Mouse (Mus musculus) intestine, embryonic 15.5 days (tissue): ENCODE results near the gene Prrt2. TPM values are rescaled to one million over a fixed set of nuclear protein-coding genes. Genes with fewer than 3 reads are reported as not detected.

Source experiments
- ATAC-seq: fragments of 200-750 bp; cut with Nextera tagmentation; 2 replicates; pipeline ENCODE4 v1.8.0; 2017; ENCODE audit warnings: moderate TSS enrichment, moderate library complexity
- H3K27ac ChIP-seq: fragments of 300-500 bp; sonication (generic); 2 replicates; pipeline ENCODE4 v1.5.1; 2015; ENCODE audit warnings: mild to moderate bottlenecking, inconsistent platforms
- H3K27me3 ChIP-seq: fragments of 300-500 bp; sonication (generic); replicated peaks from 2 replicates; pipeline ENCODE4 v1.6.1; 2015; ENCODE audit warnings: inconsistent platforms
- H3K36me3 ChIP-seq: fragments of 300-500 bp; sonication (generic); 2 replicates; pipeline ENCODE4 v1.6.1; 2015; ENCODE audit warnings: inconsistent platforms
- H3K4me1 ChIP-seq: fragments of 300-500 bp; sonication (generic); replicated peaks from 2 replicates; pipeline ENCODE4 v1.6.1; 2015; ENCODE audit warnings: inconsistent platforms
- H3K4me2 ChIP-seq: fragments of 300-500 bp; sonication (generic); replicated peaks from 2 replicates; pipeline ENCODE4 v1.6.1; 2015; ENCODE audit warnings: mild to moderate bottlenecking, inconsistent platforms
- H3K4me3 ChIP-seq: fragments of 300-500 bp; sonication (generic); replicated peaks from 2 replicates; pipeline ENCODE4 v1.5.1; 2015; ENCODE audit warnings: inconsistent platforms
- H3K9ac ChIP-seq: fragments of 300-500 bp; sonication (generic); 2 replicates; pipeline ENCODE4 v1.6.1; 2015; ENCODE audit warnings: inconsistent platforms
- H3K9me3 ChIP-seq: fragments of 300-500 bp; sonication (generic); 2 replicates; pipeline ENCODE4 v1.6.1; 2016; ENCODE audit warnings: inconsistent platforms
- WGBS: fragments of 180-500 bp; shearing (Covaris S2); methylation state at CpG from one replicate; pipeline ENCODE4 v1.1.7; 2015; 5-methylcytosine and 5-hydroxymethylcytosine counted together
- polyA plus RNA-seq: library from polyadenylated mRNA; unstranded; fragments of >200 nt; fragmentation: Nextera tagmentation; extraction: Ambion mirVana; gene quantifications from 2 replicates; pipeline ENCODE4 v1.2.1, GENCODE M21; 2015

Gene Prrt2
- polyA plus RNA-seq, 1 experiment from 2014 or later, result 5.0 TPM

GRCm38 (mm10) chr7:127025556-127026160 is 4.6 kb upstream of the Prrt2 start:
- Histone ChIP-seq H3K27ac (peak overlapping the region; percentile 99), H3K4me2 (peak overlapping the region; percentile 78), H3K36me3 (peaks cover 30% of the 10 kb centered on the region), H3K27me3 (no peaks in the 10 kb centered on the region), H3K4me3 (peak overlapping the region; percentile 90), H3K9ac (peak overlapping the region; percentile 97), H3K4me1 (peaks cover 51% of the 10 kb centered on the region), H3K9me3 (no peaks in the 10 kb centered on the region)
- WGBS, result under 1% methylated on average over 63 of the region's 65 CpGs
- peak; percentile 3; the same call in 1 of the 2 replicates for ATAC-seq

GRCm38 (mm10) chr7:127024755-127025555 is 3.9 kb upstream of the Prrt2 start:
- H3K27me3 ChIP-seq, result no peaks in the 10 kb centered on the region
- ATAC-seq, result peak; percentile 39
- H3K9ac ChIP-seq, result peak overlapping the region; percentile 97
- H3K4me2 ChIP-seq, result peak overlapping the region; percentile 78
- under 1% methylated on average over 30 of the region's 30 CpGs for WGBS
- peak overlapping the region; percentile 99 for H3K27ac ChIP-seq
- H3K4me1 ChIP-seq, result peaks cover 58% of the 10 kb centered on the region
- H3K36me3 ChIP-seq, result peaks cover 24% of the 10 kb centered on the region
- H3K4me3 ChIP-seq, result peak overlapping the region; percentile 90
- H3K9me3 ChIP-seq, result no peaks in the 10 kb centered on the region

- peaks cover 67% of the 10 kb centered on the region for H3K4me1 ChIP-seq
- H3K27ac ChIP-seq, result peak overlapping the region; percentile 99; the same call in 1 of the 2 replicates
- H3K9me3 ChIP-seq, result no peaks in the 10 kb centered on the region
- H3K27me3 ChIP-seq, result no peaks in the 10 kb centered on the region
- H3K9ac ChIP-seq, result peak overlapping the region; percentile 97
- no peak for ATAC-seq
- peak overlapping the region; percentile 78 for H3K4me2 ChIP-seq
- H3K4me3 ChIP-seq, result peak overlapping the region; percentile 90
- peaks cover 23% of the 10 kb centered on the region for H3K36me3 ChIP-seq
- WGBS, result 16% methylated on average over 19 of the region's 19 CpGs
These were observed 3.1 kb upstream of the Prrt2 start for GRCm38 (mm10) chr7:127023896-127024690.

- no peaks in the 10 kb centered on the region for H3K9me3 ChIP-seq
- no peak for ATAC-seq
- peaks cover 18% of the 10 kb centered on the region for H3K36me3 ChIP-seq
- no peaks in the 10 kb centered on the region for H3K27me3 ChIP-seq
- H3K4me1 ChIP-seq, result peaks cover 75% of the 10 kb centered on the region
- 0 out of 2 replicates have a peak overlapping the region, but pooled peaks have one; percentile 40 for H3K27ac ChIP-seq
- peak overlapping the region; percentile 78 for H3K4me2 ChIP-seq
- WGBS, result 78% methylated on average over 13 of the region's 13 CpGs
- peak overlapping the region; percentile 97 for H3K9ac ChIP-seq
- H3K4me3 ChIP-seq, result peak overlapping the region; percentile 90; the same call in 1 of the 2 replicates
These were observed 2.3 kb upstream of the Prrt2 start for GRCm38 (mm10) chr7:127023272-127023691.

GRCm38 (mm10) chr7:127022528-127023271 is 1.7 kb upstream of the Prrt2 start:
- peak overlapping the region; percentile 97 for H3K9ac ChIP-seq
- WGBS, result 71% methylated on average over 7 of the region's 7 CpGs
- H3K4me1 ChIP-seq, result peaks cover 76% of the 10 kb centered on the region
- peaks cover 18% of the 10 kb centered on the region for H3K36me3 ChIP-seq
- H3K27ac ChIP-seq, result 0 out of 2 replicates have a peak overlapping the region, but pooled peaks have one; percentile 40
- H3K4me3 ChIP-seq, result 0 out of 2 replicates have a peak overlapping the region, but pooled peaks have one; percentile 90
- peak overlapping the region; percentile 78 for H3K4me2 ChIP-seq
- ATAC-seq, result no peak
- H3K27me3 ChIP-seq, result no peaks in the 10 kb centered on the region
- no peaks in the 10 kb centered on the region for H3K9me3 ChIP-seq

- H3K36me3 ChIP-seq, result peaks cover 18% of the 10 kb centered on the region
These were observed 834 bp upstream of the Prrt2 start for GRCm38 (mm10) chr7:127021563-127022527.

GRCm38 (mm10) chr7:127020491-127020890 is 520 bp downstream of the Prrt2 start:
- peak overlapping the region; percentile 58 for H3K9ac ChIP-seq
- H3K4me2 ChIP-seq, result peak overlapping the region; percentile 87
- H3K4me3 ChIP-seq, result peak overlapping the region; percentile 50
- 32% methylated on average over 5 of the region's 5 CpGs for WGBS
- H3K27ac ChIP-seq, result peak overlapping the region; percentile 77; the same call in 1 of the 2 replicates
- H3K36me3 ChIP-seq, result peaks cover 18% of the 10 kb centered on the region
- no peaks in the 10 kb centered on the region for H3K27me3 ChIP-seq
- H3K4me1 ChIP-seq, result peaks cover 81% of the 10 kb centered on the region
- ATAC-seq, result no peak
- no peaks in the 10 kb centered on the region for H3K9me3 ChIP-seq

More at GRCm38 (mm10) chr7:127021563-127022527, 834 bp upstream of the Prrt2 start:
- 38% methylated on average over 5 of the region's 5 CpGs for WGBS
- H3K9me3 ChIP-seq, result no peaks in the 10 kb centered on the region
- H3K4me1 ChIP-seq, result peaks cover 76% of the 10 kb centered on the region
- H3K9ac ChIP-seq, result peak overlapping the region; percentile 58
- peak overlapping the region; percentile 87 for H3K4me2 ChIP-seq
- H3K4me3 ChIP-seq, result peak overlapping the region; percentile 50
- no peak for ATAC-seq
- H3K27ac ChIP-seq, result peak overlapping the region; percentile 77
- H3K27me3 ChIP-seq, result no peaks in the 10 kb centered on the region

- H3K4me2 ChIP-seq, result peak overlapping the region; percentile 87
- H3K4me1 ChIP-seq, result peaks cover 84% of the 10 kb centered on the region
- H3K9ac ChIP-seq, result peak overlapping the region; percentile 58
- WGBS, result 48% methylated on average over 3 of the region's 3 CpGs
- no peaks in the 10 kb centered on the region for H3K27me3 ChIP-seq
- 0 out of 2 replicates have a peak overlapping the region, but pooled peaks have one; percentile 77 for H3K27ac ChIP-seq
- no peak for ATAC-seq
- H3K36me3 ChIP-seq, result peaks cover 22% of the 10 kb centered on the region
- H3K9me3 ChIP-seq, result no peaks in the 10 kb centered on the region
- H3K4me3 ChIP-seq, result peak overlapping the region; percentile 50
These were observed 980 bp downstream of the Prrt2 start for GRCm38 (mm10) chr7:127020031-127020430.

- WGBS, result 81% methylated on average over 14 of the region's 14 CpGs
- peak overlapping the region; percentile 50; the same call in 1 of the 2 replicates for H3K4me3 ChIP-seq
These were observed 1.6 kb downstream of the Prrt2 start for GRCm38 (mm10) chr7:127019306-127019960.

More at GRCm38 (mm10) chr7:127019306-127019960, 1.6 kb downstream of the Prrt2 start:
- H3K27me3 ChIP-seq, result no peaks in the 10 kb centered on the region
- H3K9me3 ChIP-seq, result no peaks in the 10 kb centered on the region
- no peak for ATAC-seq
- H3K27ac ChIP-seq, result 0 out of 2 replicates have a peak overlapping the region, but pooled peaks have one; percentile 77
- peaks cover 23% of the 10 kb centered on the region for H3K36me3 ChIP-seq
- peaks cover 83% of the 10 kb centered on the region for H3K4me1 ChIP-seq
- peak overlapping the region; percentile 87 for H3K4me2 ChIP-seq
- H3K9ac ChIP-seq, result peak overlapping the region; percentile 58
